Mouse (Mus musculus) kidney, adult 2 months (tissue): ENCODE measurements around the gene Ahcyl1. TPM values are rescaled to one million over a fixed set of nuclear protein-coding genes. Genes with fewer than 3 reads are reported as not detected.
A peak's percentile ranks its signal among the peaks of the same experiment; 100 is the strongest.

Experiments used
- DNase-seq: peaks from one replicate; pipeline ENCODE4 v3.0.0; 2021
- H3K27ac ChIP-seq: fragments of 200-500 bp; 2 replicates; pipeline ENCODE4 v1.5.1; 2012; ENCODE audit warnings: low read depth, low read length, control low read depth, inconsistent platforms; ENCODE audit not compliant: insufficient read depth
- H3K27me3 ChIP-seq: fragments of 200-500 bp; replicated peaks from 2 replicates; pipeline ENCODE4 v1.6.1; 2012; ENCODE audit warnings: mild to moderate bottlenecking, moderate library complexity, low read length, inconsistent platforms; ENCODE audit not compliant: control insufficient read depth, insufficient read depth
- H3K36me3 ChIP-seq: fragments of 200-500 bp; 2 replicates; pipeline ENCODE4 v1.6.1; 2012; ENCODE audit warnings: mild to moderate bottlenecking, moderate library complexity, low read length, inconsistent platforms; ENCODE audit not compliant: control insufficient read depth, insufficient read depth
- H3K4me1 ChIP-seq: fragments of 200-500 bp; 2 replicates; pipeline ENCODE4 v1.6.1; 2011; ENCODE audit warnings: low read length; ENCODE audit not compliant: control insufficient read depth, insufficient read depth
- H3K4me3 ChIP-seq: fragments of 200-500 bp; 2 replicates; pipeline ENCODE4 v1.5.1; 2011; ENCODE audit warnings: mild to moderate bottlenecking, low read depth, low read length, control low read depth; ENCODE audit not compliant: insufficient read depth
- CTCF ChIP-seq: fragments of 200-500 bp; conservative IDR thresholded peaks from 2 replicates; pipeline ENCODE4 v1.5.1; 2011; ENCODE audit warnings: low read depth, mild to moderate bottlenecking, control low read depth, low read length, moderate library complexity, mixed read lengths; ENCODE audit not compliant: insufficient read depth, insufficient read length
- POLR2A ChIP-seq: fragments of 200-500 bp; IDR thresholded peaks from one replicate; pipeline ENCODE4 v1.6.1; 2011; ENCODE audit warnings: low read depth, low read length, control low read depth
- WGBS: fragments of 180-500 bp; shearing (Covaris S2); methylation state at CpG from one replicate; pipeline ENCODE4 v1.1.7; 2018; 5-methylcytosine and 5-hydroxymethylcytosine counted together
- polyA plus RNA-seq: library from polyadenylated mRNA; depleted of rRNA; stranded (reverse); fragments of >200 nt; gene quantifications from 2 replicates; pipeline ENCODE4 v1.2.3, GENCODE M21; 2012

Gene Ahcyl1
- polyA plus RNA-seq, 1 experiment: 101 TPM

- DNase-seq: no peak
- no peak for TF ChIP-seq POLR2A
- no peak for TF ChIP-seq CTCF
- no peak overlapping the region for H3K4me3 ChIP-seq
- H3K27me3 ChIP-seq: no peaks in the 10 kb centered on the region
- no peaks in the 10 kb centered on the region for H3K4me1 ChIP-seq
- H3K36me3 ChIP-seq: no peaks in the 10 kb centered on the region
- WGBS: 70% methylated on average over 8 of the region's 8 CpGs
- H3K27ac ChIP-seq: no peak overlapping the region
Observed at GRCm38 (mm10) chr3:107635836-107636235, 60.5 kb downstream of the Ahcyl1 start.

DNA sequence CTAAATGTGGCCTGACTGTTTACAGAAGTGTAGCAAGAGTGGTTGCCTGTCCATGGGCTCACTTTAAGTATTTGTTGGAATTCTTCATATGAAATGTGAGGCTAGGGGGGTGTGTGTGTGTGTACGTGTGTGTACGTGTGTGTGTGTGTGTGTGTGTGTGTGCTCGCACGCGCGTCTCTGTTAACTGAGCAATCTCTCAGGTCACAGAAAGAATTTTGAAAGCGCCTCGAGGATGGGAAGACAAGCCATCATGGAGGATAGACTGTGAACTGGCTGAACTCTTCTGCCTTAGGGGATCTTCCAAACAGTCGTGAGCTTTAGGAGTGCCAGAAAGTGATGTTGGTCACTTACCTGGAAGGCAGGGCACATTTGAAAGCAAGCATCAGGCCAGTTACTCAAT is 62.5 kb downstream of the Ahcyl1 start:
- no peaks in the 10 kb centered on the region for H3K27me3 ChIP-seq
- H3K4me1 ChIP-seq: peaks cover 3% of the 10 kb centered on the region; the same call in 1 of the 2 replicates
- H3K27ac ChIP-seq: no peak overlapping the region
- H3K4me3 ChIP-seq: no peak overlapping the region
- no peaks in the 10 kb centered on the region for H3K36me3 ChIP-seq
- DNase-seq: no peak
- WGBS: 95% methylated on average over 9 of the region's 9 CpGs
- TF ChIP-seq POLR2A (no peak), CTCF (no peak)

- no peak for TF ChIP-seq POLR2A
- no peak for TF ChIP-seq CTCF
- Histone ChIP-seq H3K27ac (no peak overlapping the region), H3K27me3 (no peaks in the 10 kb centered on the region), H3K36me3 (no peaks in the 10 kb centered on the region), H3K4me1 (peaks cover 3% of the 10 kb centered on the region; the same call in 1 of the 2 replicates), H3K4me3 (no peak overlapping the region)
- 97% methylated on average over 4 of the region's 4 CpGs for WGBS
- no peak for DNase-seq
Observed at GRCm38 (mm10) chr3:107632786-107633185, 63.6 kb downstream of the Ahcyl1 start.

GRCm38 (mm10) chr3:107631523-107631958 is 64.8 kb downstream of the Ahcyl1 start, which contains the start of gene Strip1:
TSS of gene Strip1 (minus strand) at chr3:107631694.
- TF ChIP-seq POLR2A: no peak
- TF ChIP-seq CTCF: no peak
- peak; percentile 97 for DNase-seq
- Histone ChIP-seq H3K27me3 (no peaks in the 10 kb centered on the region), H3K4me1 (peaks cover 3% of the 10 kb centered on the region; the same call in 1 of the 2 replicates), H3K36me3 (0 out of 2 replicates have a peak, but pooled peaks cover 3% of the 10 kb centered on the region), H3K4me3 (peak within 1 kb of the TSS; percentile 83), H3K27ac (peak within 1 kb of the TSS; percentile 91)
- WGBS: under 1% methylated on average over 35 of the region's 35 CpGs

DNA sequence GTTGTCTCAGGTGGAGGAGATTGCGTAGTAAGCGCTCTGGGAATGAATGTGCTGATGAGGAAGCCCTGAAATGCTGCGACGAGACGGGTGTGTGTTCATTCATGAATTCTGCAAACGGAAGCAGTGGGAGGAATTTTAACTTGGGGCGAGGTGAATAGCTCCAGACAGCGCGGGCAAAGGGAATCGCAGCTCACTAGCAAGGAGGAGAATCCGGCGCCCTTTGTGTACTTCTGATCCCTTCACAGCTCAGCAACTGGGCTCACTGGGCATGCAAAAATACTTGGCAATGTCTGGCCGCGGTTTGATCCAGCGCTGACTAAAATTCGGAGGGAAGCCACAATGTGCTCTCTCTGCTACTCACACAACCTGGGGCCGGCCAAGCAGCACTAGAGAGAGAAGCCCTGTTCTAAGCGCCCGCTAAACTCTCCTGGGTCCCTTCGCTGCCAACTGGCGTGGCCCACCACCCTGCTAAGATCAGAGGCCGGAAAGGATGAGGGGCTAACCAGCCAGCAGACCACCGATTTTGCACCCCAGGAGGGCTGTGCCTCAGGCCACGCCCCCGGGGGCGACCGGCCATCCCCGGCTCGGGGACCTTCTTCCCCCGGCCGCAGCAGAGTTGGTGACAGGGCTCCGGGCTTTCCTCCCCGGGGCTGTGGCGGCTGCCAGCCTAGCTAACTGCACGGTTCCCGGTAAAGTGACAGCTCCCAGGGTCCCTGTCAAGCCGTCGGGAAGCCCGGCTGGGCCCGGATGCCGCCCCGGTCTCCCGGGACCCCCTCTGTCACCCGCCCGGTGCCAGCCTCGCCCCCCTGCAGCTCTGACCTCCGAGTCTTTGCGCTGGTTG is 65.5 kb downstream of the Ahcyl1 start, which contains the start of gene Gm10961:
Gene Gm10961 (plus strand): TSS at position 641 of the 841 bp plus-strand sequence.
- no peaks in the 10 kb centered on the region for H3K27me3 ChIP-seq
- H3K4me3 ChIP-seq: peak within 1 kb of the TSS; percentile 83
- DNase-seq: peak; percentile 88
- H3K4me1 ChIP-seq: peaks cover 3% of the 10 kb centered on the region; the same call in 1 of the 2 replicates
- TF ChIP-seq CTCF (no peak), POLR2A (no peak)
- 0 out of 2 replicates have a peak, but pooled peaks cover 5% of the 10 kb centered on the region for H3K36me3 ChIP-seq
- WGBS: under 1% methylated on average over 48 of the region's 48 CpGs
- H3K27ac ChIP-seq: peak within 1 kb of the TSS; percentile 91

DNA sequence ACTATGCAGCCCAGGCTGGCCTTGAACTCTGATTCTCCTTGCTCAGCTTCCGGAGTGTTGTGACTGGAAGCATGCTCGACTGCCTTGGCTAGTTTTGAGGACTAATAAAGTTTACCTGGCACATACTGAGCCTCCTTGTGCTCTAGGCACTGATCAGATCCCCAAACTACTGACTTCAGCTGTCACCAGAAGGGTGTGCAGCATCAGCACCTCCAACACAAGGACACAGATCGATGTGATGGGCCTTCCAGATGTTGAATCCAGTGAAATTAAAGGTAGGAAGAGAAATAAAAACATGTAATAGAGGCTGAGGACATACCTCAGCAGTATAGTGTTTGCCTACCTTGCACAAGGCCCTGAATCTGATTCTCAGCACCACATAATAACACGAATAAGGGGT is 66.9 kb downstream of the Ahcyl1 start:
- DNase-seq: no peak
- Histone ChIP-seq H3K27me3 (no peaks in the 10 kb centered on the region), H3K27ac (no peak overlapping the region), H3K4me3 (no peak overlapping the region), H3K36me3 (peaks cover 6% of the 10 kb centered on the region; the same call in 1 of the 2 replicates), H3K4me1 (peaks cover 3% of the 10 kb centered on the region; the same call in 1 of the 2 replicates)
- no peak for TF ChIP-seq CTCF
- TF ChIP-seq POLR2A: no peak
- 90% methylated on average over 4 of the region's 4 CpGs for WGBS

- WGBS: 95% methylated on average over 2 of the region's 2 CpGs
- DNase-seq: no peak
- Histone ChIP-seq H3K27ac (no peak overlapping the region), H3K36me3 (peaks cover 8% of the 10 kb centered on the region; the same call in 1 of the 2 replicates), H3K27me3 (no peaks in the 10 kb centered on the region), H3K4me1 (peaks cover 3% of the 10 kb centered on the region; the same call in 1 of the 2 replicates), H3K4me3 (no peak overlapping the region)
- TF ChIP-seq POLR2A (no peak), CTCF (no peak)
Observed at GRCm38 (mm10) chr3:107628551-107628950, 67.8 kb downstream of the Ahcyl1 start.
